Mouse (Mus musculus): ENCODE measurements around the gene Ccl28. TPM values are rescaled to one million over a fixed set of nuclear protein-coding genes. Genes with fewer than 3 reads are reported as not detected.
"Not testable (repeated sequence)": the region's sequence is repeated elsewhere in the genome, so short reads cannot be mapped to it uniquely, and the experiment has no call there.

The Ccl28 gene
- not detected in 2 replicates for polyA plus RNA-seq (2015; fragmentation: Nextera tagmentation; extraction: Ambion mirVana)

- no peaks in the 10 kb centered on the region for H3K9me3 ChIP-seq (ENCODE audit: low read length)
- no peaks in the 10 kb centered on the region for H3K27me3 ChIP-seq (ENCODE audit: insufficient read depth, low read length)
- no peaks in the 10 kb centered on the region for H3K4me1 ChIP-seq (ENCODE audit: insufficient read depth)
- no peaks in the 10 kb centered on the region for H3K36me3 ChIP-seq (replicated peaks; ENCODE audit: insufficient read depth, low read length)
- no peak within 1 kb of the TSS for H3K4me3 ChIP-seq (ENCODE audit: low read depth, low read length)
- DNase-seq, result no peak
- 73% methylated on average over 6 of the region's 6 CpGs for WGBS (ENCODE audit: insufficient replicate concordance)
- H3K9ac ChIP-seq (replicated peaks), result no peak within 1 kb of the TSS
- no peak for ATAC-seq
- H3K27ac ChIP-seq (ENCODE audit: low read depth), result no peak within 1 kb of the TSS
- TF ChIP-seq EP300 (IDR thresholded peaks at IDR 0.05; ENCODE audit: low read depth) (no peak), CTCF (IDR thresholded peaks at IDR 0.05; ENCODE audit: low read depth) (no peak)
- no peak within 1 kb of the TSS for H3K4me2 ChIP-seq (ENCODE audit: low read depth, low read length)
Measured at GRCm38 (mm10) chr13:119623634-119624033, at the start of gene Ccl28. Ccl28 (plus strand) TSS chr13:119623819.

- peak; percentile 79 for DNase-seq
- not testable (repeated sequence) for H3K27ac ChIP-seq (ENCODE audit: low read depth); H3K4me3 ChIP-seq (ENCODE audit: low read depth, low read length); H3K9me3 ChIP-seq (ENCODE audit: low read length); H3K4me1 ChIP-seq (ENCODE audit: insufficient read depth); H3K9ac ChIP-seq (replicated peaks); H3K36me3 ChIP-seq (replicated peaks; ENCODE audit: insufficient read depth, low read length); H3K27me3 ChIP-seq (ENCODE audit: insufficient read depth, low read length); H3K4me2 ChIP-seq (ENCODE audit: low read depth, low read length)
- 70% methylated on average over 14 of the region's 16 CpGs for WGBS (ENCODE audit: insufficient replicate concordance)
- peak; percentile 77 for ATAC-seq
Measured at GRCm38 (mm10) chr13:119596321-119597211, 27.1 kb upstream of the Ccl28 start.

GRCm38 (mm10) chr13:119598466-119598865, 25.2 kb upstream of the Ccl28 start:
- not testable (repeated sequence) for H3K27ac ChIP-seq (ENCODE audit: low read depth); H3K9me3 ChIP-seq (ENCODE audit: low read length); H3K36me3 ChIP-seq (replicated peaks; ENCODE audit: insufficient read depth, low read length); H3K9ac ChIP-seq (replicated peaks); H3K4me2 ChIP-seq (ENCODE audit: low read depth, low read length); H3K4me3 ChIP-seq (ENCODE audit: low read depth, low read length); H3K27me3 ChIP-seq (ENCODE audit: insufficient read depth, low read length); H3K4me1 ChIP-seq (ENCODE audit: insufficient read depth); ATAC-seq
- peak; percentile 52 for DNase-seq

- H3K27ac ChIP-seq (ENCODE audit: low read depth); ATAC-seq; H3K4me1 ChIP-seq (ENCODE audit: insufficient read depth); DNase-seq; H3K4me3 ChIP-seq (ENCODE audit: low read depth, low read length); H3K9ac ChIP-seq (replicated peaks); H3K27me3 ChIP-seq (ENCODE audit: insufficient read depth, low read length); H3K9me3 ChIP-seq (ENCODE audit: low read length); H3K36me3 ChIP-seq (replicated peaks; ENCODE audit: insufficient read depth, low read length); H3K4me2 ChIP-seq (ENCODE audit: low read depth, low read length): not testable (repeated sequence)
- 61% methylated on average over 9 of the region's 12 CpGs for WGBS (ENCODE audit: insufficient replicate concordance)
Measured at GRCm38 (mm10) chr13:119599066-119599465, 24.6 kb upstream of the Ccl28 start.

- not testable (repeated sequence) for ATAC-seq; H3K36me3 ChIP-seq (replicated peaks; ENCODE audit: insufficient read depth, low read length); H3K4me3 ChIP-seq (ENCODE audit: low read depth, low read length); H3K9me3 ChIP-seq (ENCODE audit: low read length); H3K4me1 ChIP-seq (ENCODE audit: insufficient read depth); H3K4me2 ChIP-seq (ENCODE audit: low read depth, low read length); H3K27me3 ChIP-seq (ENCODE audit: insufficient read depth, low read length); H3K9ac ChIP-seq (replicated peaks); H3K27ac ChIP-seq (ENCODE audit: low read depth)
- WGBS (ENCODE audit: insufficient replicate concordance), result 58% methylated on average over 2 of the region's 2 CpGs
- DNase-seq, result peak; percentile 27
Measured at GRCm38 (mm10) chr13:119599498-119599897, 24.1 kb upstream of the Ccl28 start.

GRCm38 (mm10) chr13:119600166-119600565, 23.5 kb upstream of the Ccl28 start:
- not testable (repeated sequence) for H3K36me3 ChIP-seq (replicated peaks; ENCODE audit: insufficient read depth, low read length); ATAC-seq; H3K9ac ChIP-seq (replicated peaks); H3K4me2 ChIP-seq (ENCODE audit: low read depth, low read length); H3K4me3 ChIP-seq (ENCODE audit: low read depth, low read length); H3K27ac ChIP-seq (ENCODE audit: low read depth); H3K4me1 ChIP-seq (ENCODE audit: insufficient read depth); H3K9me3 ChIP-seq (ENCODE audit: low read length); H3K27me3 ChIP-seq (ENCODE audit: insufficient read depth, low read length)
- DNase-seq, result peak; percentile 89

GRCm38 (mm10) chr13:119602688-119603331, 20.8 kb upstream of the Ccl28 start:
- not testable (repeated sequence) for ATAC-seq; H3K36me3 ChIP-seq (replicated peaks; ENCODE audit: insufficient read depth, low read length); H3K27ac ChIP-seq (ENCODE audit: low read depth); H3K9ac ChIP-seq (replicated peaks); H3K9me3 ChIP-seq (ENCODE audit: low read length); H3K27me3 ChIP-seq (ENCODE audit: insufficient read depth, low read length); H3K4me2 ChIP-seq (ENCODE audit: low read depth, low read length); H3K4me3 ChIP-seq (ENCODE audit: low read depth, low read length); H3K4me1 ChIP-seq (ENCODE audit: insufficient read depth)
- 46% methylated on average over 12 of the region's 13 CpGs for WGBS (ENCODE audit: insufficient replicate concordance)
- peak; percentile 49 for DNase-seq

- not testable (repeated sequence) for H3K4me3 ChIP-seq (ENCODE audit: low read depth, low read length); H3K36me3 ChIP-seq (replicated peaks; ENCODE audit: insufficient read depth, low read length); H3K9ac ChIP-seq (replicated peaks); H3K27me3 ChIP-seq (ENCODE audit: insufficient read depth, low read length); H3K9me3 ChIP-seq (ENCODE audit: low read length); H3K27ac ChIP-seq (ENCODE audit: low read depth); H3K4me2 ChIP-seq (ENCODE audit: low read depth, low read length); ATAC-seq; H3K4me1 ChIP-seq (ENCODE audit: insufficient read depth)
- 90% methylated on average over 6 of the region's 8 CpGs for WGBS (ENCODE audit: insufficient replicate concordance)
- peak; percentile 42 for DNase-seq
Measured at GRCm38 (mm10) chr13:119603890-119604289, 19.7 kb upstream of the Ccl28 start.

GRCm38 (mm10) chr13:119604322-119604721, 19.3 kb upstream of the Ccl28 start:
- peak; percentile 17 for DNase-seq
- not testable (repeated sequence) for ATAC-seq; H3K9me3 ChIP-seq (ENCODE audit: low read length); H3K27me3 ChIP-seq (ENCODE audit: insufficient read depth, low read length); H3K27ac ChIP-seq (ENCODE audit: low read depth); H3K4me1 ChIP-seq (ENCODE audit: insufficient read depth); H3K4me3 ChIP-seq (ENCODE audit: low read depth, low read length); H3K36me3 ChIP-seq (replicated peaks; ENCODE audit: insufficient read depth, low read length); H3K9ac ChIP-seq (replicated peaks); H3K4me2 ChIP-seq (ENCODE audit: low read depth, low read length)
- 87% methylated on average over 7 of the region's 9 CpGs for WGBS (ENCODE audit: insufficient replicate concordance)

All from liver, postnatal 0 days (tissue).